Mouse (Mus musculus): ENCODE measurements around the gene Zc3hc1. TPM values are rescaled to one million over a fixed set of nuclear protein-coding genes. Genes with fewer than 3 reads are reported as not detected.

Zc3hc1 gene
- total RNA-seq (2023): 29.9 to 43.3 TPM (median 31.1 TPM) in 4 replicates

GRCm38 (mm10) chr6:30390714-30391697, at the start of gene Zc3hc1:
Gene Zc3hc1 (minus strand): TSS chr6:30391028.

GRCm38 (mm10) chr6:30401308-30402015, 10.6 kb upstream of the Zc3hc1 start, which contains the start of gene Klhdc10:
Gene Klhdc10 (plus strand): TSS chr6:30401868.

Other genes with a start within 250 kb of the Zc3hc1 start
- 105 to 116 TPM (median 106 TPM) in 4 replicates for gene Ube2h, start 86.5 kb downstream of the Zc3hc1 start, total RNA-seq (2023)
- 17.6 to 24.6 TPM (median 18.5 TPM) in 4 replicates for gene Klhdc10, start 10.8 kb upstream of the Zc3hc1 start, total RNA-seq (2023)
- 32.1 to 35.5 TPM (median 33.7 TPM) in 4 replicates for gene Tmem209, start 118.8 kb upstream of the Zc3hc1 start, total RNA-seq (2023)
- gene Ssmem1, start 118.8 kb upstream of the Zc3hc1 start, total RNA-seq (2023): 0.81 to 1.8 TPM (median 1.0 TPM) in 3 of 4 replicates, not detected in the other
- gene Cpa2, start 150.6 kb upstream of the Zc3hc1 start, total RNA-seq (2023): not detected in 4 replicates
- gene Cpa4, start 177.3 kb upstream of the Zc3hc1 start, total RNA-seq (2023): not detected in 4 replicates
- not detected in 4 replicates for gene Cpa5, start 220.0 kb upstream of the Zc3hc1 start, total RNA-seq (2023)
- gene Cpa1, start 248.2 kb upstream of the Zc3hc1 start, total RNA-seq (2023): 1.6 TPM in 1 of 4 replicates, not detected in the others